Mouse (Mus musculus) naive thymus-derived CD4-positive, alpha-beta T cell, adult 2 months (primary cell): ENCODE measurements around the gene Yme1l1.

Experiments used
- DNase-seq: peaks from one replicate; pipeline ENCODE4 v3.0.0-alpha.2; 2011; ENCODE audit warnings: low read depth

The Yme1l1 gene

DNA sequence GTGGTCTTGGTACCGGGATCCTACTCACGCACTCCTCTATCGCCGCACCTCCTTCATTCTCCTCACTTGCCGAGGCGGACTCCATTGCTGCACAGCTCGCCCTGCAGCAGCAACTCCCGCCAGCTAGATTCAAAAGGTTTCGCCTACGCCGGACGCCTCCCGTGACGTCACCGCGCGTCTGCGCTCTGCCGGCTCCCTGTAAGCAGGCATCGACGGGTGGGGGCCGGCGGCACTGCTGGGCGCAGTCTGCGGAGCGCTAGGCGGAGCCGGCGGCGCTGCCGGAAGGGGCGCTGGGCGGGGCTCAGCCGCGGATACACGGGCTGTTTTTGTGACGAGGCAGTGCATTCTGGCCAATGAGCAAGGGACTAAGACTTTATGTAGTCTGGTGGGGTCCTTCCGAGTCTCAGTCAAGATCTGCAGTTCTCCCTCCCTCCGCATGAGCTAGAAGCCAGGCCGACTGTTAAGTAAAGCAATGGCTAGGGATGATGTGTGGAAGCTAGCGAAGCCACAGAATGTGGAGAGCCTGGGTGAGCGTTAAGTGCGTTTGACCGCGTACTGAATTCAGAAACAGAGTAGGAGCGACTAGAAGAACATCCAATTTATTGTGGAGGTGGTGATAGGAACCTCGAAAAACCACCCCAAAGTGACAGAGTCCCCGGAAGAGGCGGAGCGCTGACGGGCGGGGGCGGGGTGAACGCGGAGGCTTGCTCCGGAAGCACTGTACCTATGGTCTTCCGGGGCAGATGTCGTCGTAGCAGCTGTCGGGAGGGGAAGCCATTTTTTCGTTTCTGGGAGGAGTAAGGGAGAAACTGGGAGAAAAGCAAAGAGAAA is at the start of gene Yme1l1, which contains the start of gene Mastl:
TSS of gene Yme1l1 (plus strand) at position 593 of the 831 bp plus-strand sequence.
TSS of gene Mastl (minus strand) at position 248 of the 831 bp plus-strand sequence.
- peak; percentile 99 for DNase-seq

- no peak for DNase-seq
These were observed 36.6 kb upstream of the Yme1l1 start for GRCm38 (mm10) chr2:23119573-23119972.

GRCm38 (mm10) chr2:23155199-23155621 is 959 bp upstream of the Yme1l1 start:
- no peak for DNase-seq

GRCm38 (mm10) chr2:23156608-23157081 is 476 bp downstream of the Yme1l1 start:
- DNase-seq: no peak

DNA sequence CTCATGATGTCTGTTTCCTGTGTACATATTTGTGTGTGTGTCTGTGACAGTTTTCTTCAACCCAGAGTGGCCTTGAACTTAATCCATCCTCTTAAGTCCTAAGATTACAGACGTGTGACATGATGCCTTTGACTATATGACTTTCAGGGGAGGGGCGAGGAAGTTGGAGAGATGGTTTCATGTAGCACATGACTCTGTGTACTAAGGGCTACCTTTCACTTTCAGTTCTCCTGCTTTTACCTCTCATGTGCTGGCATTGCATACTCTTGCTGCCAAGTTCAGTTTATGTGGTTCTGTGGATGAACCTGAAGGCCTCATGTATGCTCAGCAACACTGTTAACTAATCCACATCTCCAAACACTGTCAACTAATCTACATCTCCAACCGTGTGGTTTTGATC is 16.1 kb downstream of the Yme1l1 start:
- peak; percentile 15 for DNase-seq

GRCm38 (mm10) chr2:23194366-23194765 is 38.2 kb downstream of the Yme1l1 start:
- DNase-seq: no peak

- no peak for DNase-seq
These were observed 44.9 kb downstream of the Yme1l1 start for GRCm38 (mm10) chr2:23201034-23201433.

GRCm38 (mm10) chr2:23202900-23203670 is 46.9 kb downstream of the Yme1l1 start:
- no peak for DNase-seq

GRCm38 (mm10) chr2:23207070-23207526 is 50.9 kb downstream of the Yme1l1 start, which contains the start of gene 4931423N10Rik:
4931423N10Rik (plus strand) TSS chr2:23207476.
- DNase-seq: no peak

DNA sequence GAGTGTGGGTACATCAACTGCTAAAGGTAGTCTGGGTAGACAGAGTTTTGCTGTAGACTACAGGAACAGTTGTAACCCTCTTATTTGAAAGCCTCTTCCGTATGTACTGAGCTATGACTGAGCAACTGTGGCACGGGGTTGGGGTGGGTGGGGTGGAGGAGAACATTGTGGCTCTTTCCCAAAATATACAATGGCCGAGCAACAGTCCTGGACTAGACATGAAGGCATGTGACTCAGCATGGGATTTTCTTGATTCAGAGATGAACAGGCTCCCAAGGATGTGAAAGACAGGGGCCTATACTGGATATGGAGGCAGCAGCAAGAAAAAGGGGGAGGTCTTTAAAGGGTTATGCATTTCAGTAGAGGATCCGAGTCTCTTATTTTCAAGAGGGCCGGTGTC is 57.5 kb downstream of the Yme1l1 start:
- no peak for DNase-seq

DNA sequence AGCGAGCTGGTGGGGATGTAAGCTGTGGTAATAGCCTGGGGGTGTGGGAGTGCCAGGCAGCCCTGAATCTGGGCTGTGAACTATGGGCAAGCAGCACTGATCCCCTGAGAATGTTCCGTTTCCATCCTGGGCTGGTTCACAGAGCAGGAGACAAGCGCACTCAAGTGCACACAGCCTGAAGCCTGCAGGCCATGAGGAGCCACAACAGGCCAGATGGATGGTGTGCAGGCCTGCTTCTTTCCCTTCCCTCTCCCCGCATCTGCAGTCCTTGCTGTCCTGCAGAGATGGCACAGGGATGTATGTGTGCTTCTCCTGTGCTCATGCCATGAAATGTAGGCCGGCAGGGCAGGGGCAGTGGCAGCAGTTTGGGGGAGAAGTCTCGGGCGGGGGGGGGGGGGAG is 69.0 kb downstream of the Yme1l1 start:
- no peak for DNase-seq

DNA sequence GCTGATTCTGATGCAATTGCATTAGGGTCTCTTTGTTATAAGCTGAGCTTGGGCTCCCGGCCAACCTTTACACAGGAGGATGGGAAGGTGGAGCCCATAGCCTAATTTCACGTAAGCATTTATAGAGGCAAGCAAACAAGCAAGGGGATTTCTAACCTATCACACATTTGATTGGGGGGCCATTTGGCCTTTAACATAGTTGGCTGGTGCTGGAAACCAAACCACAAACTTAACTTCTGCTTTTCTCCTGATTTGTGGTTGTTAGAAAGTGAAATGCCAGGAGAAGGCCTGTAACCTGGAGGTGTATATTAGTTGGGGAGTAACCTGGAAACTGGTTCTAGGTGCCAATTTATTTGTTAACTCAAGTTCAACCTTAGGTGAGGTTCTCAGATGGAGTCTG is 72.3 kb downstream of the Yme1l1 start:
- DNase-seq: no peak

DNA sequence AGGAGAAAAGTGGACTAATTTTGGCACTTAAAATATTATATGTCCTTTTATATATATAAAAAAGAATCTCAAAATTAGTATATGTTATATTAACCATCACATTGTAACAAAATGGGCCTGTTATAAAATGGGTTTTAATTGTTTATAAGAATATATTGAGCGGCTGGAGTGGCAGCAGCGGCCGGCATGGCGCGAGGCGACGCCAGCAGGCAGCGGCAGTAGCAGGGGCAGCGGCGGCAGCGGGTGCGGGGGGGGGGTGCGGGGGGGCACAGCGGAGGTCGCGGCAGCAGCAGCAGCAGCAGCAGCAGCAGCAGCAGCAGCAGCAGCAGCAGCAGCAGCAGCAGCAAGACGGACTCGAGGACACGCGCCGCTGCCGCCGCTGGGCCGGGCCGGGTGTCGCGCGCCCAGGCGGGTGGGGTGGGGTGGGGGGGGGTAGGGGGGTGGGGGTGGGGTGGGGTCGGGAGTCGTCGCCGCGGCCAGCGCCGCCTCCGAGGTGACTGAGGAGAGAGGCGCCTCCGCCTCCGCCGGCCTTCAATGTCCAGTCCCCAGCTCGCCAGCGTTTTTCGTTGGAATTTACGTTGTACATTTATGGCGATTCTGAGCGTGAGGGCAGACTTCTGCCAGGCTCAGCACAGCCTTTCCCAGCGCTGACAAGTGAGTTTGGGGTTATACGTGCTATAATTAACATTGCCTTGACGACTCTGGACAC is 78.0 kb downstream of the Yme1l1 start:
- DNase-seq: no peak
